Mouse (Mus musculus) cerebellum, adult 2 months (tissue): ENCODE measurements at regions not wholly inside any gene's neighbourhood (a gene's known extent, or its start where the extent isn't known, plus 50 kb on each side); places are given as distances from the start of the nearest gene placed in this dataset.

ENCODE experiments used
- CTCF ChIP-seq: fragments of 200-500 bp; IDR thresholded peaks from 2 replicates; pipeline ENCODE4 v1.5.1; 2011; ENCODE audit warnings: low read depth, mild to moderate bottlenecking, control low read depth, low read length, moderate library complexity, borderline replicate concordance; ENCODE audit not compliant: insufficient read depth
- POLR2A ChIP-seq: fragments of 200-500 bp; IDR thresholded peaks from 2 replicates; pipeline ENCODE4 v1.6.1; 2011; ENCODE audit warnings: low read length, control low read depth, borderline replicate concordance; ENCODE audit not compliant: insufficient read depth

DNA sequence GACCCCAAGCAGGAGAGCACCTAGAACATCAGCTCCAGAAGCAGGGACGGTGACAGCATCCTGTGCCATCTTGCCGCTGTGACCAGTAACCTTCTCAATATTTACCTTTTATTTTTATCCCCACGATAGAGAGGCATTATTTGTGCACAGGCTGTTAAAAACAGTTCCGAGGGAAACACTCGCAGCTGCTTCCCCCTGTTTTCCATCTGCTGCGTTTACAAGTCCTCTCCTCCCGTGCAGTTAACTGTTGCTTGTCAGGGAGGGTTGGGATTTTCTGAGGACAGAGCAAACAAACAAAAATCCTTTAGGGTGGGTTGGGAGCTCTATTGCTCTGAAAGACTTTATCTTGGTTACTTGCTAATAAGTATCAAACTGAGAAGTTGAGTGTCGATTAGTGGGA lies 105.4 kb upstream of the Smyd2 start:
- TF ChIP-seq POLR2A (no peak), CTCF (no peak)
